Mouse (Mus musculus) heart, adult 2 months (tissue): ENCODE data around the gene Tbc1d15.

Experiments
- CTCF ChIP-seq: fragments of 200-600 bp; IDR thresholded peaks from 2 replicates; pipeline ENCODE4 v1.8.1; 2022; ENCODE audit warnings: antibody characterized with exemption, mild to moderate bottlenecking, moderate library complexity
- EP300 ChIP-seq: fragments of 200-500 bp; IDR thresholded peaks from 2 replicates; pipeline ENCODE4 v1.6.1; 2011; ENCODE audit warnings: low read depth, low read length, control low read depth; ENCODE audit not compliant: insufficient read depth
- POLR2A ChIP-seq: fragments of 200-500 bp; IDR thresholded peaks from 2 replicates; pipeline ENCODE4 v1.6.1; 2011; ENCODE audit warnings: mild to moderate bottlenecking, low read depth, low read length, control low read depth; ENCODE audit not compliant: insufficient read depth

- TF ChIP-seq CTCF: no peak
- TF ChIP-seq POLR2A: no peak
- no peak for TF ChIP-seq EP300
These were observed 24.7 kb downstream of the Tbc1d15 start for GRCm38 (mm10) chr10:115226586-115226985.
